Mouse (Mus musculus) lung, embryonic 16.5 days (tissue): ENCODE measurements around the gene Gprin3. TPM values are rescaled to one million over a fixed set of nuclear protein-coding genes. Genes with fewer than 3 reads are reported as not detected.
A peak's percentile ranks its signal among the peaks of the same experiment; 100 is the strongest.

ENCODE experiments used
- ATAC-seq: fragments of 200-750 bp; cut with Nextera tagmentation; 2 replicates; pipeline ENCODE4 v1.8.0; 2017; ENCODE audit warnings: low read depth, mild to moderate bottlenecking, moderate library complexity
- H3K27ac ChIP-seq: fragments of 300-500 bp; sonication (generic); 2 replicates; pipeline ENCODE4 v1.5.1; 2014; ENCODE audit warnings: mild to moderate bottlenecking, control low read depth, low read length
- H3K27me3 ChIP-seq: fragments of 300-500 bp; sonication (generic); 2 replicates; pipeline ENCODE4 v1.6.1; 2014; ENCODE audit warnings: low read depth, low read length, mixed read lengths; ENCODE audit not compliant: control insufficient read depth, insufficient read depth
- H3K36me3 ChIP-seq: fragments of 300-500 bp; sonication (generic); 2 replicates; pipeline ENCODE4 v1.6.1; 2014; ENCODE audit warnings: low read length; ENCODE audit not compliant: control insufficient read depth, insufficient read depth
- H3K4me1 ChIP-seq: fragments of 300-500 bp; sonication (generic); replicated peaks from 2 replicates; pipeline ENCODE4 v1.6.1; 2014; ENCODE audit warnings: low read length, mixed read lengths; ENCODE audit not compliant: control insufficient read depth, insufficient read depth
- H3K4me2 ChIP-seq: fragments of 300-500 bp; sonication (generic); 2 replicates; pipeline ENCODE4 v1.6.1; 2014; ENCODE audit warnings: low read depth, low read length, control low read depth
- H3K4me3 ChIP-seq: fragments of 300-500 bp; sonication (generic); 2 replicates; pipeline ENCODE4 v1.5.1; 2014; ENCODE audit warnings: mild to moderate bottlenecking, low read length, control low read depth
- H3K9ac ChIP-seq: fragments of 300-500 bp; sonication (generic); 2 replicates; pipeline ENCODE4 v1.6.1; 2014; ENCODE audit warnings: low read length, control low read depth
- H3K9me3 ChIP-seq: fragments of 300-500 bp; sonication (generic); 2 replicates; pipeline ENCODE4 v1.6.1; 2016; ENCODE audit warnings: low read length; ENCODE audit not compliant: control insufficient read depth
- WGBS: fragments of 180-500 bp; shearing (Covaris S2); extraction: QIAGEN DNeasy Blood & Tissue Kit; methylation state at CpG from one replicate; pipeline ENCODE4 v1.1.7; 2014; 5-methylcytosine and 5-hydroxymethylcytosine counted together
- polyA plus RNA-seq: library from polyadenylated mRNA; unstranded; fragments of >200 nt; fragmentation: Nextera tagmentation; extraction: Ambion mirVana; gene quantifications from 2 replicates; pipeline ENCODE4 v1.2.1, GENCODE M21; 2015

Gprin3 gene
- polyA plus RNA-seq: 7.7 and 8.4 TPM in 2 replicates

GRCm38 (mm10) chr6:59425824-59426533 lies at the start of gene Gprin3:
Gprin3 (minus strand) TSS chr6:59426294.
- 4% methylated on average over 34 of the region's 34 CpGs for WGBS
- ATAC-seq: peak; percentile 95

GRCm38 (mm10) chr6:59458861-59459260 lies 32.8 kb upstream of the Gprin3 start:
- Histone ChIP-seq H3K4me1 (no peaks in the 10 kb centered on the region), H3K9ac (no peak overlapping the region), H3K36me3 (no peaks in the 10 kb centered on the region), H3K4me3 (no peak overlapping the region), H3K9me3 (no peaks in the 10 kb centered on the region), H3K27me3 (no peaks in the 10 kb centered on the region), H3K27ac (no peak overlapping the region), H3K4me2 (no peak overlapping the region)
- no peak for ATAC-seq

More at GRCm38 (mm10) chr6:59425824-59426533, at the start of gene Gprin3:
- Histone ChIP-seq H3K36me3 (no peaks in the 10 kb centered on the region), H3K9me3 (no peaks in the 10 kb centered on the region), H3K4me1 (peaks cover 14% of the 10 kb centered on the region), H3K9ac (peak within 1 kb of the TSS; percentile 66), H3K4me2 (peak within 1 kb of the TSS; percentile 60), H3K4me3 (peak within 1 kb of the TSS; percentile 52), H3K27ac (peak within 1 kb of the TSS; percentile 84), H3K27me3 (no peaks in the 10 kb centered on the region)

GRCm38 (mm10) chr6:59456116-59456515 lies 30.0 kb upstream of the Gprin3 start:
- no peak overlapping the region for H3K27ac ChIP-seq
- H3K9ac ChIP-seq: no peak overlapping the region
- ATAC-seq: no peak
- no peaks in the 10 kb centered on the region for H3K36me3 ChIP-seq
- no peak overlapping the region for H3K4me2 ChIP-seq
- H3K27me3 ChIP-seq: no peaks in the 10 kb centered on the region
- no peaks in the 10 kb centered on the region for H3K4me1 ChIP-seq
- no peak overlapping the region for H3K4me3 ChIP-seq
- 57% methylated on average over 1 of the region's 1 CpGs for WGBS
- H3K9me3 ChIP-seq: no peaks in the 10 kb centered on the region

GRCm38 (mm10) chr6:59451348-59451747 lies 25.3 kb upstream of the Gprin3 start:
- Histone ChIP-seq H3K9ac (no peak overlapping the region), H3K27me3 (no peaks in the 10 kb centered on the region), H3K9me3 (no peaks in the 10 kb centered on the region), H3K36me3 (no peaks in the 10 kb centered on the region), H3K27ac (no peak overlapping the region), H3K4me3 (no peak overlapping the region), H3K4me2 (no peak overlapping the region), H3K4me1 (no peaks in the 10 kb centered on the region)
- WGBS: 70% methylated on average over 3 of the region's 3 CpGs
- ATAC-seq: no peak

- H3K9me3 ChIP-seq: no peaks in the 10 kb centered on the region
- H3K4me3 ChIP-seq: no peak overlapping the region
- no peaks in the 10 kb centered on the region for H3K27me3 ChIP-seq
- no peak overlapping the region for H3K4me2 ChIP-seq
- H3K27ac ChIP-seq: no peak overlapping the region
- peak; percentile 83 for ATAC-seq
- H3K36me3 ChIP-seq: no peaks in the 10 kb centered on the region
- H3K4me1 ChIP-seq: no peaks in the 10 kb centered on the region
- WGBS: 56% methylated on average over 3 of the region's 3 CpGs
- H3K9ac ChIP-seq: no peak overlapping the region
Observed at GRCm38 (mm10) chr6:59445101-59445503, 19.0 kb upstream of the Gprin3 start.

- no peaks in the 10 kb centered on the region for H3K9me3 ChIP-seq
- H3K9ac ChIP-seq: no peak overlapping the region
- no peak overlapping the region for H3K4me3 ChIP-seq
- no peaks in the 10 kb centered on the region for H3K36me3 ChIP-seq
- no peak for ATAC-seq
- H3K4me2 ChIP-seq: no peak overlapping the region
- WGBS: 51% methylated on average over 3 of the region's 3 CpGs
- H3K4me1 ChIP-seq: no peaks in the 10 kb centered on the region
- no peak overlapping the region for H3K27ac ChIP-seq
- H3K27me3 ChIP-seq: no peaks in the 10 kb centered on the region
Observed at GRCm38 (mm10) chr6:59435906-59436305, 9.8 kb upstream of the Gprin3 start.

- ATAC-seq: no peak
- Histone ChIP-seq H3K4me1 (no peaks in the 10 kb centered on the region), H3K4me3 (no peak overlapping the region), H3K36me3 (no peaks in the 10 kb centered on the region), H3K4me2 (no peak overlapping the region), H3K27me3 (no peaks in the 10 kb centered on the region), H3K9me3 (no peaks in the 10 kb centered on the region), H3K9ac (no peak overlapping the region), H3K27ac (no peak overlapping the region)
- WGBS: 46% methylated on average over 1 of the region's 1 CpGs
Observed at GRCm38 (mm10) chr6:59433116-59433515, 7.0 kb upstream of the Gprin3 start.

GRCm38 (mm10) chr6:59426534-59426885 lies 416 bp upstream of the Gprin3 start:
- no peaks in the 10 kb centered on the region for H3K9me3 ChIP-seq
- H3K4me2 ChIP-seq: peak overlapping the region; percentile 60
- peak overlapping the region; percentile 52 for H3K4me3 ChIP-seq
- 40% methylated on average over 3 of the region's 3 CpGs for WGBS
- no peaks in the 10 kb centered on the region for H3K27me3 ChIP-seq
- H3K36me3 ChIP-seq: no peaks in the 10 kb centered on the region
- ATAC-seq: peak; percentile 51; the same call in 1 of the 2 replicates
- H3K27ac ChIP-seq: peak overlapping the region; percentile 84
- H3K4me1 ChIP-seq: peaks cover 14% of the 10 kb centered on the region
- H3K9ac ChIP-seq: peak overlapping the region; percentile 66

GRCm38 (mm10) chr6:59424871-59425740 lies 988 bp downstream of the Gprin3 start:
- peak overlapping the region; percentile 13; the same call in 1 of the 2 replicates for H3K9ac ChIP-seq
- ATAC-seq: peak; percentile 28; the same call in 1 of the 2 replicates

More at GRCm38 (mm10) chr6:59424871-59425740, 988 bp downstream of the Gprin3 start:
- H3K4me3 ChIP-seq: peak overlapping the region; percentile 52
- 40% methylated on average over 10 of the region's 10 CpGs for WGBS
- peak overlapping the region; percentile 60 for H3K4me2 ChIP-seq
- H3K36me3 ChIP-seq: no peaks in the 10 kb centered on the region
- peak overlapping the region; percentile 84 for H3K27ac ChIP-seq
- H3K9me3 ChIP-seq: no peaks in the 10 kb centered on the region
- peaks cover 14% of the 10 kb centered on the region for H3K4me1 ChIP-seq
- no peaks in the 10 kb centered on the region for H3K27me3 ChIP-seq
